Mouse (Mus musculus) heart, postnatal 0 days (tissue): ENCODE results near the gene Dnaaf5. TPM values are rescaled to one million over a fixed set of nuclear protein-coding genes. Genes with fewer than 3 reads are reported as not detected.

Experiments
- ATAC-seq: fragments of 200-750 bp; cut with Nextera tagmentation; 2 replicates; pipeline ENCODE4 v1.8.0; 2017; ENCODE audit warnings: low read depth, moderate number of reproducible peaks, moderate library complexity; ENCODE audit not compliant: insufficient read depth
- DNase-seq: peaks from one replicate; pipeline ENCODE4 v3.0.0-alpha.2; 2016; ENCODE audit warnings: low spot score
- H3K27ac ChIP-seq: fragments of 300-500 bp; sonication (generic); 2 replicates; pipeline ENCODE4 v1.5.1; 2014; ENCODE audit warnings: low read depth, mild to moderate bottlenecking
- H3K27me3 ChIP-seq: fragments of 300-500 bp; sonication (generic); 2 replicates; pipeline ENCODE4 v1.6.1; 2014; ENCODE audit warnings: low read length, mixed read lengths; ENCODE audit not compliant: control insufficient read depth, insufficient read depth
- H3K36me3 ChIP-seq: fragments of 300-500 bp; sonication (generic); replicated peaks from 2 replicates; pipeline ENCODE4 v1.6.1; 2014; ENCODE audit warnings: low read length, mixed read lengths; ENCODE audit not compliant: control insufficient read depth, insufficient read depth
- H3K4me1 ChIP-seq: fragments of 300-500 bp; sonication (generic); 2 replicates; pipeline ENCODE4 v1.6.1; 2014; ENCODE audit warnings: antibody characterized with exemption; ENCODE audit not compliant: control insufficient read depth, insufficient read depth
- H3K4me2 ChIP-seq: fragments of 300-500 bp; sonication (generic); 2 replicates; pipeline ENCODE4 v1.6.1; 2014; ENCODE audit warnings: low read depth, mild to moderate bottlenecking, low read length, moderate library complexity
- H3K4me3 ChIP-seq: fragments of 300-500 bp; sonication (generic); 2 replicates; pipeline ENCODE4 v1.5.1; 2014; ENCODE audit warnings: low read depth, low read length
- H3K9ac ChIP-seq: fragments of 300-500 bp; sonication (generic); replicated peaks from 2 replicates; pipeline ENCODE4 v1.6.1; 2014; ENCODE audit warnings: low read depth, low read length, mixed read lengths
- H3K9me3 ChIP-seq: fragments of 300-500 bp; sonication (generic); replicated peaks from 2 replicates; pipeline ENCODE4 v1.6.1; 2016; ENCODE audit warnings: low read length; ENCODE audit not compliant: control insufficient read depth
- CTCF ChIP-seq: IDR thresholded peaks from 2 replicates; pipeline ENCODE4 v1.5.1; 2016; ENCODE audit warnings: antibody characterized with exemption, control low read depth, low read depth
- EP300 ChIP-seq: IDR thresholded peaks from 2 replicates; pipeline ENCODE4 v1.6.1; 2016; ENCODE audit warnings: antibody characterized with exemption, low read depth
- WGBS: fragments of 180-500 bp; shearing (Covaris S2); extraction: QIAGEN DNeasy Blood & Tissue Kit; methylation state at CpG from one replicate; pipeline ENCODE4 v1.1.7; 2014; 5-methylcytosine and 5-hydroxymethylcytosine counted together
- polyA plus RNA-seq: library from polyadenylated mRNA; unstranded; fragments of >200 nt; fragmentation: Nextera tagmentation; extraction: Ambion mirVana; gene quantifications from 2 replicates; pipeline ENCODE4 v1.2.1, GENCODE M21; 2015
- total RNA-seq: library from RNA; depleted of rRNA; stranded (reverse); fragments of >200 nt; gene quantifications from 2 replicates; pipeline ENCODE4 v1.2.3, GENCODE M21; 2014; ENCODE audit warnings: low replicate concordance

Gene Dnaaf5
- total and polyA plus RNA-seq, 2 experiments from 2014 or later, result 2.3 to 23.0 TPM

DNA sequence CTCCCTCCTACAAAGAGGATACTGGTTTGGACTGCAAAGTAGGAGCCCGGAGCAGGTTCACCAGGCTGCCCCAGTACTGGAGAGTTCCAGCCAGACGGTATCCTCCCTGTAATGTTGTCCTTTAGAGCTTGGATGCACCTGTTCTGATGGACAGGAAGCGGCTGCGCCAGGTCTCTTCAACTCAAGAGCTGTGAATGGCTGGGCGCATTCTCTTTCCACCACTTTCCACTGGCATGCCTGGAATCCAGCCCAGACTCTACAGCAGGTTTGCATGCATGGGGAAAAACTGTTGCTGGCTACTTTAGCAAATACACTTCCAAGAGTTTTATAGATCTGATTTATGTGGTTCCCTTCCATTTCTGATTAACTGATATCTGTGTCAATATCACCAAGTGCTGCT, 8.7 kb upstream of the Dnaaf5 start:
- Histone ChIP-seq H3K27me3 (no peaks in the 10 kb centered on the region), H3K4me2 (peak overlapping the region; percentile 32; the same call in 1 of the 2 replicates), H3K27ac (peak overlapping the region; percentile 1; the same call in 1 of the 2 replicates), H3K36me3 (no peaks in the 10 kb centered on the region), H3K4me1 (peaks cover 20% of the 10 kb centered on the region), H3K9ac (no peak overlapping the region), H3K4me3 (no peak overlapping the region), H3K9me3 (no peaks in the 10 kb centered on the region)
- TF ChIP-seq EP300 (no peak), CTCF (no peak)
- DNase-seq (peak; percentile 61), ATAC-seq (peak; percentile 73)
- WGBS, result 31% methylated on average over 5 of the region's 5 CpGs

DNA sequence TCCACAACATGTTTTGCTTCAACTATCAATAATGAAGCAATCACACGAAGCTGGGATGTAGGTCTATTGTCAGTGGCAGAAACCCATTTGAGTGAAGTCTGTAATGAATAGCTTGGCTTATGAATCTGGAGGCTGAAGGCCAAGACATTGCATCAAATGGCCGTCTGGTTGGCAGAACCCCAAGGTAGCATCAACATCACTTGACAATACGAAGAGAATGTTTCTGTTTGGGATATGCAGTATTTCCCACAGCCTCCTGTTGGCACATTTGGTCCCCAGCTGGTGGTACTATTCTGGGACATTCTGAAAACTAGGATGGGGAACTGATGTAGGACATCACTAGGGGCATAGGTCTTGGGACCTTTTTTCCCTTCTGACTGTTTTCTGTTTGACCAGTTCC, 6.1 kb upstream of the Dnaaf5 start:
- DNase-seq (no peak), ATAC-seq (no peak)
- no peak for TF ChIP-seq CTCF
- TF ChIP-seq EP300, result no peak
- 68% methylated on average over 3 of the region's 3 CpGs for WGBS
- H3K27me3 ChIP-seq, result no peaks in the 10 kb centered on the region
- peaks cover 15% of the 10 kb centered on the region for H3K4me1 ChIP-seq
- no peak overlapping the region for H3K4me3 ChIP-seq
- no peak overlapping the region for H3K9ac ChIP-seq
- H3K9me3 ChIP-seq, result no peaks in the 10 kb centered on the region
- no peak overlapping the region for H3K27ac ChIP-seq
- H3K4me2 ChIP-seq, result no peak overlapping the region
- no peaks in the 10 kb centered on the region for H3K36me3 ChIP-seq

DNA sequence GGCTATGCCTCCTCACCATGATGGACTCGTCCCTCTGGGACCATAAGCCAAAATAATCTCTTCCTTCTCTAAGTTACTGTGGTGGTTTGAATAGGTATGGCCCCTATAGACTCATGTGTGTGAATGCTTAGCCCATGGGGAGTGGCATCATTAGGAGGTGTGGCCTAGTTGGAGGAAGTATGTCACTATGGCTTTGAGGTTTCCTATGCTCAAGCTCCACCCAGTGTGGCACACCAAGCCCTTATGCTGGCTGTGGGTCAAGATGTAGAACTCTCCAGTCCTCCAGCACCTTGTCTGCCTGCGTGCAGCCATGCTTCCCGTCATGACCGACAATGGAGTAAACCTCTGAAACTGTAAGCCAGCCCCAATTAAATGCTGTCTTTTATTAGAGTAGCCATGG, 4.3 kb upstream of the Dnaaf5 start:
- Histone ChIP-seq H3K27me3 (no peaks in the 10 kb centered on the region), H3K27ac (no peak overlapping the region), H3K4me3 (no peak overlapping the region), H3K4me2 (no peak overlapping the region), H3K4me1 (peaks cover 15% of the 10 kb centered on the region), H3K36me3 (no peaks in the 10 kb centered on the region), H3K9ac (no peak overlapping the region), H3K9me3 (no peaks in the 10 kb centered on the region)
- TF ChIP-seq CTCF (no peak), EP300 (no peak)
- DNase-seq (no peak), ATAC-seq (no peak)
- 91% methylated on average over 4 of the region's 4 CpGs for WGBS

GRCm38 (mm10) chr5:139146476-139147075, 3.4 kb upstream of the Dnaaf5 start:
- H3K27me3 ChIP-seq, result no peaks in the 10 kb centered on the region
- H3K27ac ChIP-seq, result peak overlapping the region; percentile 66; the same call in 1 of the 2 replicates
- TF ChIP-seq EP300, result no peak
- H3K4me1 ChIP-seq, result peaks cover 9% of the 10 kb centered on the region
- WGBS, result 78% methylated on average over 11 of the region's 11 CpGs
- no peak overlapping the region for H3K9ac ChIP-seq
- H3K9me3 ChIP-seq, result no peaks in the 10 kb centered on the region
- H3K4me3 ChIP-seq, result no peak overlapping the region
- no peak for ATAC-seq
- peak; percentile 49 for DNase-seq
- no peak overlapping the region for H3K4me2 ChIP-seq
- H3K36me3 ChIP-seq, result no peaks in the 10 kb centered on the region

- H3K36me3 ChIP-seq, result no peaks in the 10 kb centered on the region
- 81% methylated on average over 14 of the region's 14 CpGs for WGBS
- H3K9ac ChIP-seq, result no peak overlapping the region
- peak overlapping the region; percentile 66; the same call in 1 of the 2 replicates for H3K27ac ChIP-seq
- TF ChIP-seq EP300 (no peak), CTCF (no peak)
- no peaks in the 10 kb centered on the region for H3K9me3 ChIP-seq
- no peak overlapping the region for H3K4me3 ChIP-seq
- H3K4me1 ChIP-seq, result peaks cover 9% of the 10 kb centered on the region
- no peak for DNase-seq
- H3K27me3 ChIP-seq, result no peaks in the 10 kb centered on the region
- no peak for ATAC-seq
- no peak overlapping the region for H3K4me2 ChIP-seq
Observed at GRCm38 (mm10) chr5:139147178-139148078, 2.6 kb upstream of the Dnaaf5 start.
